Mouse (Mus musculus) embryonic facial prominence, embryonic 13.5 days (tissue): ENCODE results near the gene Mtch1. TPM values are rescaled to one million over a fixed set of nuclear protein-coding genes. Genes with fewer than 3 reads are reported as not detected.

Experiments used
- polyA plus RNA-seq: library from polyadenylated mRNA; unstranded; fragments of >200 nt; fragmentation: Nextera tagmentation; extraction: Ambion mirVana; gene quantifications from 2 replicates; pipeline ENCODE4 v1.2.1, GENCODE M21; 2015

The Mtch1 gene
- polyA plus RNA-seq, 1 experiment from 2014 or later = 299 TPM

Other genes starting within 250 kb of the Mtch1 start
- gene Rab44, start 233.8 kb downstream of the Mtch1 start, polyA plus RNA-seq = 0.55 and 0.56 TPM in 2 replicates
- gene Cpne5, start 109.8 kb downstream of the Mtch1 start, polyA plus RNA-seq = 28.1 and 36.0 TPM in 2 replicates
- gene Ppil1, start 83.7 kb downstream of the Mtch1 start, polyA plus RNA-seq = 149 and 162 TPM in 2 replicates
- gene BC004004, start 79.1 kb downstream of the Mtch1 start, polyA plus RNA-seq = 66.7 and 71.3 TPM in 2 replicates
- 0.23 and 0.27 TPM in 2 replicates for gene Pi16, start 30.3 kb downstream of the Mtch1 start, polyA plus RNA-seq
- gene Fgd2, start 13.0 kb upstream of the Mtch1 start, polyA plus RNA-seq = 11.5 and 12.9 TPM in 2 replicates
- 16.1 and 17.4 TPM in 2 replicates for gene Pim1, start 142.8 kb upstream of the Mtch1 start, polyA plus RNA-seq
- not detected in 2 replicates for gene Gm17657, start 201.7 kb upstream of the Mtch1 start, polyA plus RNA-seq
- gene Tbc1d22b, start 201.9 kb upstream of the Mtch1 start, polyA plus RNA-seq = 14.8 and 16.4 TPM in 2 replicates
- gene Tmem217, start 204.5 kb upstream of the Mtch1 start, polyA plus RNA-seq = 1.8 and 2.3 TPM in 2 replicates